In the genomic region with DNA sequence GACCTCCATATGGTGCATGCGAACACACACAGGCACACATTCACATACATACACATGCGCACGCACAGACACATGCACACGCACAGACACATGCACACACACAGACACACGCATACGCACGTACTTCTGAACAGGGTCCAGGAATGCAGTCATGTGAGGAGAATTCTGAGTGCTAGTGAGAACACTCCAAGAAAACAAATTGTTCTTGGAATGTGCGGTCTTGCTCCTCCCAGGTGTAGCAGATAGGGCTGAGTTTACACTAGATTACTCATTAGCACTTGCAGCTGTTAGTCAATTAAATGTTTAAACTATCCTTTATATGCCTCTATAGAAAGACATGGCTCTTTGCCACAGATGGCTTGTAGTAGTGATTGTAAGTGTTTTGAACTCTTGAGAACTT, we compare ENCODE assay signal across 23 mouse cellular contexts. TPM values are rescaled to one million over a fixed set of nuclear protein-coding genes. Genes with fewer than 3 reads are reported as not detected.
DNase-seq lines count a peak whose midpoint lies in the region; ATAC-seq lines count a peak whose summit lies in the region.
"Had no signal": no experiment of that assay in that cellular context is flagged by ENCODE, and none has a peak within 500 bp of the region (broad histone marks: within the 10 kb centered on the region; RNA-seq: fewer than 3 reads in every experiment).

No protein-coding gene starts in this region.

- no peak overlapping the region for H3K27ac ChIP-seq in intestine, embryonic 16.5 days (ENCODE audit: low read length)
- no peak overlapping the region for H3K27ac ChIP-seq in intestine, embryonic 15.5 days
- H3K27ac ChIP-seq: forebrain, embryonic 13.5 days; heart, embryonic 13.5 days; limb, embryonic 15.5 days; liver, embryonic 14.5 days had no signal

- no peak overlapping the region for H3K4me3 ChIP-seq in intestine, embryonic 16.5 days (ENCODE audit: low read length)
- no peak overlapping the region for H3K4me3 ChIP-seq in intestine, embryonic 15.5 days (replicated peaks)
- H3K4me3 ChIP-seq: forebrain, embryonic 13.5 days; heart, embryonic 13.5 days; limb, embryonic 15.5 days had no signal

- no peaks in the 10 kb centered on the region for H3K27me3 ChIP-seq in intestine, embryonic 16.5 days (replicated peaks; ENCODE audit: control insufficient read depth, insufficient read depth, low read length)
- no peaks in the 10 kb centered on the region for H3K27me3 ChIP-seq in intestine, embryonic 15.5 days (replicated peaks)
- H3K27me3 ChIP-seq: forebrain, embryonic 13.5 days; heart, embryonic 13.5 days; limb, embryonic 15.5 days had no signal

- H3K9ac ChIP-seq in intestine, embryonic 16.5 days (ENCODE audit: low read depth, low read length): no peak overlapping the region
- H3K9ac ChIP-seq in intestine, embryonic 15.5 days: no peak overlapping the region
- H3K9ac ChIP-seq: forebrain, embryonic 13.5 days; heart, embryonic 13.5 days; limb, embryonic 15.5 days; liver, embryonic 14.5 days had no signal

- H3K36me3 ChIP-seq in intestine, embryonic 16.5 days (ENCODE audit: control insufficient read depth, insufficient read depth, low read length): no peaks in the 10 kb centered on the region
- H3K36me3 ChIP-seq in intestine, embryonic 15.5 days: no peaks in the 10 kb centered on the region

- WGBS in intestine, embryonic 16.5 days: 88% methylated on average over 8 of the region's 8 CpGs
- 85% methylated on average over 8 of the region's 8 CpGs for WGBS in intestine, embryonic 15.5 days

- no peak overlapping the region for H3K4me2 ChIP-seq in intestine, embryonic 16.5 days (ENCODE audit: low read depth, low read length)
- no peak overlapping the region for H3K4me2 ChIP-seq in intestine, embryonic 15.5 days (replicated peaks)
- H3K4me2 ChIP-seq: forebrain, embryonic 13.5 days; heart, embryonic 13.5 days; limb, embryonic 15.5 days; midbrain, embryonic 11.5 days had no signal

- no peaks in the 10 kb centered on the region for H3K4me1 ChIP-seq in intestine, embryonic 16.5 days (ENCODE audit: control insufficient read depth, insufficient read depth, low read length)
- no peaks in the 10 kb centered on the region for H3K4me1 ChIP-seq in intestine, embryonic 15.5 days (replicated peaks)
- H3K4me1 ChIP-seq: forebrain, embryonic 13.5 days; heart, embryonic 13.5 days; limb, embryonic 15.5 days had no signal

- peak; percentile 6 for DNase-seq in kidney, postnatal 14 days
- DNase-seq in kidney, postnatal 25 days: no peak
- peak; percentile 51 for DNase-seq in lung, postnatal 25 days (ENCODE audit: low spot score)
- DNase-seq in yolk sac, embryonic 10.5 days (ENCODE audit: low spot score): peak; percentile 29
- DNase-seq in spleen, postnatal 36 days (ENCODE audit: low spot score in 2 of 2): no peak
- DNase-seq: adrenal gland, postnatal 25 days; cerebellum, adult 8-10 months; cerebellum, postnatal 36 days; embryo, embryonic 11 days; gastrocnemius, postnatal 10 days; heart, adult 18-20 months; heart, postnatal 14 days; layer of hippocampus, adult 9-11 months; left cerebral cortex, postnatal 4 days; thymus, postnatal 14 days had no signal

- H3K9me3 ChIP-seq in intestine, embryonic 16.5 days (ENCODE audit: control insufficient read depth, low read length): no peaks in the 10 kb centered on the region
- H3K9me3 ChIP-seq in intestine, embryonic 15.5 days: no peaks in the 10 kb centered on the region
- H3K9me3 ChIP-seq: forebrain, embryonic 13.5 days; heart, embryonic 13.5 days; limb, embryonic 15.5 days had no signal

- peak; percentile 31; the same call in 1 of the 2 replicates for ATAC-seq in intestine, embryonic 16.5 days
- ATAC-seq in intestine, embryonic 15.5 days: no peak; the same call in 1 of the 2 replicates
- no peak for ATAC-seq in frontal cortex, adult (ENCODE audit: low TSS enrichment)
- ATAC-seq: forebrain, embryonic 13.5 days had no signal

RNA-seq across cellular contexts. Expression of gene Slc25a53, which starts 7.2 kb away (rescaled TPM):
- polyA plus RNA-seq in intestine, embryonic 16.5 days (2015; fragmentation: Nextera tagmentation; extraction: Ambion mirVana): 5.1 and 6.7 TPM in 2 replicates
- 7.5 and 7.9 TPM in 2 replicates for polyA plus RNA-seq in intestine, embryonic 15.5 days (2015; fragmentation: Nextera tagmentation; extraction: Ambion mirVana)

RNA-seq across cellular contexts. Expression of gene Fam199x, which starts 18.5 kb away (rescaled TPM):
- 3.7 TPM in 2 replicates for polyA plus RNA-seq in intestine, embryonic 16.5 days (2015; fragmentation: Nextera tagmentation; extraction: Ambion mirVana)
- polyA plus RNA-seq in intestine, embryonic 15.5 days (2015; fragmentation: Nextera tagmentation; extraction: Ambion mirVana): 5.1 and 6.3 TPM in 2 replicates

RNA-seq across cellular contexts. Expression of gene Zcchc18, which starts 38.0 kb away (rescaled TPM):
- polyA plus RNA-seq in intestine, embryonic 16.5 days (2015; fragmentation: Nextera tagmentation; extraction: Ambion mirVana): 12.7 and 14.3 TPM in 2 replicates
- polyA plus RNA-seq in intestine, embryonic 15.5 days (2015; fragmentation: Nextera tagmentation; extraction: Ambion mirVana): 15.5 and 17.8 TPM in 2 replicates

RNA-seq across cellular contexts. Expression of gene Tmsb15b1, which starts 54.2 kb away (rescaled TPM):
- polyA plus RNA-seq in intestine, embryonic 16.5 days (2015; fragmentation: Nextera tagmentation; extraction: Ambion mirVana): 19.4 and 21.6 TPM in 2 replicates
- polyA plus RNA-seq in intestine, embryonic 15.5 days (2015; fragmentation: Nextera tagmentation; extraction: Ambion mirVana): 21.5 and 24.8 TPM in 2 replicates

RNA-seq across cellular contexts. Expression of gene Tmsb15l, which starts 54.2 kb away (rescaled TPM):
- polyA plus RNA-seq in intestine, embryonic 16.5 days (2015; fragmentation: Nextera tagmentation; extraction: Ambion mirVana): 3.9 TPM in 2 replicates
- polyA plus RNA-seq in intestine, embryonic 15.5 days (2015; fragmentation: Nextera tagmentation; extraction: Ambion mirVana): 3.2 and 6.3 TPM in 2 replicates

Comparison
In these comparisons a context has a peak if more than half of its experiments do, and no peak if none do; other contexts are left out.
1. DNase-seq: peak in kidney, postnatal 14 days (single experiment), lung, postnatal 25 days (single experiment) and yolk sac, embryonic 10.5 days (single experiment); none in kidney, postnatal 25 days (0 of 2) and spleen, postnatal 36 days (0 of 2).